Mouse (Mus musculus) liver, embryonic 11.5 days (tissue): ENCODE data around the gene Gabbr2. TPM values are rescaled to one million over a fixed set of nuclear protein-coding genes. Genes with fewer than 3 reads are reported as not detected.

ENCODE experiments used
- ATAC-seq: fragments of 200-750 bp; cut with Nextera tagmentation; replicated peaks from 2 replicates; pipeline ENCODE4 v1.8.0; 2017; ENCODE audit warnings: moderate number of reproducible peaks, mild to moderate bottlenecking, moderate TSS enrichment, moderate library complexity; ENCODE audit not compliant: low FRiP score
- DNase-seq: peaks from one replicate; pipeline ENCODE4 v3.0.0-alpha.2; 2017; ENCODE audit warnings: low spot score
- H3K27ac ChIP-seq: fragments of 300-500 bp; sonication (generic); 2 replicates; pipeline ENCODE4 v1.5.1; 2014; ENCODE audit warnings: mild to moderate bottlenecking, low read depth, low read length, control low read depth
- H3K27me3 ChIP-seq: fragments of 300-500 bp; sonication (generic); replicated peaks from 2 replicates; pipeline ENCODE4 v1.6.1; 2014; ENCODE audit warnings: low read length, mixed read lengths; ENCODE audit not compliant: control insufficient read depth, insufficient read depth
- H3K36me3 ChIP-seq: fragments of 300-500 bp; sonication (generic); 2 replicates; pipeline ENCODE4 v1.6.1; 2014; ENCODE audit warnings: mild to moderate bottlenecking, low read length, moderate library complexity, mixed read lengths; ENCODE audit not compliant: control insufficient read depth, insufficient read depth
- H3K4me1 ChIP-seq: fragments of 300-500 bp; sonication (generic); replicated peaks from 2 replicates; pipeline ENCODE4 v1.6.1; 2014; ENCODE audit warnings: low read length, mixed read lengths; ENCODE audit not compliant: control insufficient read depth, insufficient read depth
- H3K4me2 ChIP-seq: fragments of 300-500 bp; sonication (generic); 2 replicates; pipeline ENCODE4 v1.6.1; 2014; ENCODE audit warnings: mild to moderate bottlenecking, control low read depth, moderate library complexity
- H3K4me3 ChIP-seq: fragments of 300-500 bp; sonication (generic); 2 replicates; pipeline ENCODE4 v1.5.1; 2014; ENCODE audit warnings: low read depth, low read length, control low read depth
- H3K9ac ChIP-seq: fragments of 300-500 bp; sonication (generic); 2 replicates; pipeline ENCODE4 v1.6.1; 2014; ENCODE audit warnings: low read depth, low read length, control low read depth
- H3K9me3 ChIP-seq: fragments of 300-500 bp; sonication (generic); 2 replicates; pipeline ENCODE4 v1.6.1; 2016; ENCODE audit warnings: low read length, inconsistent platforms, mixed read lengths; ENCODE audit not compliant: control insufficient read depth
- WGBS: fragments of 180-500 bp; shearing (Covaris S2); extraction: QIAGEN DNeasy Blood & Tissue Kit; methylation state at CpG from one replicate; pipeline ENCODE4 v1.1.7; 2014; 5-methylcytosine and 5-hydroxymethylcytosine counted together
- polyA plus RNA-seq: library from polyadenylated mRNA; unstranded; fragments of >200 nt; fragmentation: Nextera tagmentation; extraction: Ambion mirVana; gene quantifications from 2 replicates; pipeline ENCODE4 v1.2.1, GENCODE M21; 2014

Gene Gabbr2
- polyA plus RNA-seq, 1 experiment from 2014 or later = 0.19 TPM

DNA sequence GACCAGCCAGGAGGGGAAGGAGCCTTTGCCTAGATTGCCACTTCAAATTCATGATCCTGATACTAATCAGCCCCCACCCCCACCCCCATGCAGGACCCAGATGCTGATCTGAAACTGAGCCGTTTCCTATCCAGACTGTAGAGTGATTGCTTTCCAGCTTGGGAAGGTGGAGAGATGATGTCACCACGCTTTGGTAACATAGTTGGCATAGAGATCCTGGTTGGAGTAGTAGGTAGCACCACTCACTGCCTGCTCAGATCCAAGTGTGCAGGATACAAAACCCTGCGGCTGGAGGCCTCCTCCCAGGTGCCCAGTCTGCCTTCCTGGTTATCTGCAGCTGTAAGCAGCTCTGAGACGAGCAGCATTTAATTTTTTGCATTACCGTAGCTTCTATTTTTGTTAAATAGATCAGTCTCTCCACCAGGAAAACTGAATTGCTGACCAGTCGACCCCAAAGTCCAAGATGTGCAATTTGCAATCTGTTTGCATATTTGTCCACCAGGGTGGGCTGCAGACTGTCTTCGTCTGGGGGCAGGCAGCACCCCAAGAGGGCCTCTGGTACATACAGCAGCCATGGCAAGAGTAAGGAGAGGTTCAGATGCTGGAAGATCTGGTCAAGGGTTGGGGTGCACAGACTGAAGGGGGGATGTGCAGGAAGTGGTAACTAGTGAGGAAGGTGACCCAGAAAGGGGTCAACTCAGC lies 233.2 kb downstream of the Gabbr2 start:
- H3K27me3 ChIP-seq = no peaks in the 10 kb centered on the region
- ATAC-seq = no peak
- no peaks in the 10 kb centered on the region for H3K4me1 ChIP-seq

DNA sequence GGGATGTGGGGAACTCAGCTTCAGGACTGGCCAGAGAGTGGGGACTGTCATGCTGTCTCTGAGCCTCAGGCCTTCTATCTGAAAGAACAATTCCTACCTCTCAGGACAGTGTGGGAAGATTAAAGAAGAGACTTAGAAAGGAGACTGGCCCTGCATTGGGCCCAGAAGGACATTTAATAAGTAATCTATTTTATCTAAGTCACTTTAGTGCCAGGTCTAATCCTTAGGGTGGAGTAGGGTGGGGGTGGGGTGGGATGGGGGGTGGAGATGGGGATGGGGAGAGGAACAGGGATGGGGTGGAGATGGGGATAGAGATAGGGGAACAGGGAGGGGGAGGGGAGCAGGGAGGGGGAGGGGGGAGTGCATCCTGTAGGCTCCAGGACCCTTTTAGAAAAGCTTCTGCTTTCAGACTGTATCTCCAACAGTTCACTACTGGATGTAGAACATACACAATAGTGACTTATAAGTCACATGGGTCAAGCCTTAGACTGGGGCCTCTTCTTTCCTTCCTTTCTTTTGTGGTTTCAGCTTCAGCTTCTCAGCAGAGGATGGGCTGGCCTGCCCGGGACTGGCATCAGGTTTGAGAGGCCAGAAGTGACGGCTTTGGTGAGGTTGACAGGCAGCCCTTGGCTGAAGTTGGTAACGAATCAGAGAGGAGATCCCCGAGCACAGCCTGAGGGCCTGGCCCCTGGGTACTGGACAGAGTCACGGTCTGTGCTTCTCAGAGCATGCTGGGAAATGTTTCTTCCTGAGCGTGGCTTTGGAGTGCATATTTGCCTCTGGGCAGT lies 237.1 kb downstream of the Gabbr2 start:
- H3K9ac ChIP-seq = no peak overlapping the region
- WGBS = 20% methylated on average over 6 of the region's 6 CpGs
- no peaks in the 10 kb centered on the region for H3K4me1 ChIP-seq
- no peaks in the 10 kb centered on the region for H3K27me3 ChIP-seq
- H3K4me3 ChIP-seq = no peak overlapping the region
- H3K27ac ChIP-seq = no peak overlapping the region
- no peak overlapping the region for H3K4me2 ChIP-seq
- no peaks in the 10 kb centered on the region for H3K36me3 ChIP-seq
- ATAC-seq (0 out of 2 replicates have a peak, but pooled peaks have one; percentile 20), DNase-seq (no peak)
- no peaks in the 10 kb centered on the region for H3K9me3 ChIP-seq

More for the DNA sequence above, 233.2 kb downstream of the Gabbr2 start:
- DNase-seq = no peak
- no peaks in the 10 kb centered on the region for H3K9me3 ChIP-seq
- no peak overlapping the region for H3K27ac ChIP-seq
- no peak overlapping the region for H3K9ac ChIP-seq
- no peak overlapping the region for H3K4me3 ChIP-seq
- no peaks in the 10 kb centered on the region for H3K36me3 ChIP-seq
- 63% methylated on average over 7 of the region's 7 CpGs for WGBS
- no peak overlapping the region for H3K4me2 ChIP-seq

DNA sequence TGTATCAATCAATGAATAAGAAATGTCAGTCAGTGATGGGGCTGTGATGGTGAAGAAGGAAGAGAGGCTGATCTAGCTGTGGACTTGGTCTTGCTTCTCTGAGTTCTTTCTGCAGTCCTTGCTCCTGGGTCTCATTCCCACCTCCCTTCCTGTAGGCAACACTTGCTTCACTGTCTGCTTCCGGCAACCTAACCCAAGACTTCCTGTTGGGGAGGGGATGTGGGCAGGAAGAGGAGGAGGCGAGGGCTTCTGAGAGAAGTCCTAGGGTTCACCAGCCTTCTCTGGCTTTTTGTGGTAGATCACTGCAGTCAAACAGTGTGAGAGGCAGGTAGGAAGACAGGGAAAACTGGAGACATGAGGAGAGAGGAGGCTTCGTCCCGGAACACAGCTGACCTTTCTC lies 239.4 kb downstream of the Gabbr2 start:
- Histone ChIP-seq H3K9ac (no peak overlapping the region), H3K4me2 (no peak overlapping the region), H3K9me3 (no peaks in the 10 kb centered on the region), H3K27ac (no peak overlapping the region), H3K27me3 (no peaks in the 10 kb centered on the region), H3K36me3 (no peaks in the 10 kb centered on the region), H3K4me1 (no peaks in the 10 kb centered on the region), H3K4me3 (no peak overlapping the region)
- ATAC-seq (no peak), DNase-seq (no peak)
- 49% methylated on average over 4 of the region's 4 CpGs for WGBS

DNA sequence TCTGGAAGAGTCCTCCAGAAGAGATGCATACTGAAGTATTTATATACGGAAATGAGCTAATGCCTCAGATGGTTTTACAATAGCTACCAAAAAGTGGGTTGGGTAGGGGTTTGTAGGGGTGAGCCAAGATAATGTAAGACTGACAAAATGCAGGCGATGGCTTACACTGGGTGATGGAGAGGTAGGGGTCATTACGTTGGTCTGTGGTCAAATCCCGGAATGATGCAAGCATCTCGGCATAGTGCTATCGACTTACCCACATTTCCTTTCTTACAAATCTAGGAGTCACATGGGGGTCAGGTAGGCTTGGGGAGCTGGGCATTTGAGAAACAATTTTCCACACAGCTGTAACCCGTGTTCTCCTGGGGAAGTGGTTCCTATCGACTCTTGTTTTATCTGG lies 242.7 kb downstream of the Gabbr2 start:
- Histone ChIP-seq H3K27me3 (no peaks in the 10 kb centered on the region), H3K27ac (no peak overlapping the region), H3K4me3 (no peak overlapping the region), H3K36me3 (no peaks in the 10 kb centered on the region), H3K4me1 (no peaks in the 10 kb centered on the region), H3K9ac (no peak overlapping the region), H3K9me3 (no peaks in the 10 kb centered on the region), H3K4me2 (no peak overlapping the region)
- WGBS = 66% methylated on average over 8 of the region's 8 CpGs
- no peak for ATAC-seq
- no peak for DNase-seq

DNA sequence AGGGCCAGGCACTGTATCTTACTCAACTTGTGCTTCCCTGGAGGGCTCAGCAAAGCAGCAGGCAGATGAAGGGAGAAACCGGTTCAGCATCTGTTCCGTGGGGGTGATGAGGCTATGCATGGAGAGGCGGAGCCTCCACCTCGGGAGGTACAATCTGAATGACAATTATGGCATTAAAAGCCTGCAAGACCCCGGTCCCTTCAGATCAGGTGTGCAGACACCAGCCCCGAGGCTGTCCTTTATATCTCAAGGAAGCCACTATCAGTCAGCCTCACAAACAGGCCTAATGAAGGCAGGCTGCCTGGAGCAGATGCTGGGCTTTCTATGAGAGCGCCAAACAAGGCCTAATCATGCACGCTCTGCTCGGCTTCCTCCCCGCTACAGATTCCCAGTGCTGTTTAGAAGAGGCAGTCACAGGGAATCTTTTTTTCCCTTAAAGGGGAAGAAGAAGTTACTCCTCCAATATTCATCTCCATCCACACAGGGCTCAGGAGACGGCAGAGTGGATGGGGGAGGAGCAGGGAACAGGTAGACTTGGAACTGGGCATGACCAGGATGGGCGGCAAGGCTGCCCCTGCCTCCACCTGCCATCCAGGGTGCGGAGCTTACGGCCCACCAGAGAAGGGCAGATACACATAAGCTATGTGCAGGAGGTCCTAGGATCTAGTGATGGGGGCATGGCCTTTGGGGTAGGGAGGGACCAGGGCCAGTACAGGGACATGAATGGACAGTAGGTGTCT lies 244.5 kb downstream of the Gabbr2 start:
- Histone ChIP-seq H3K27ac (no peak overlapping the region), H3K9me3 (no peaks in the 10 kb centered on the region), H3K36me3 (no peaks in the 10 kb centered on the region), H3K4me1 (no peaks in the 10 kb centered on the region), H3K9ac (no peak overlapping the region), H3K4me2 (no peak overlapping the region), H3K4me3 (no peak overlapping the region), H3K27me3 (no peaks in the 10 kb centered on the region)
- ATAC-seq = no peak
- DNase-seq = no peak
- 53% methylated on average over 14 of the region's 14 CpGs for WGBS

DNA sequence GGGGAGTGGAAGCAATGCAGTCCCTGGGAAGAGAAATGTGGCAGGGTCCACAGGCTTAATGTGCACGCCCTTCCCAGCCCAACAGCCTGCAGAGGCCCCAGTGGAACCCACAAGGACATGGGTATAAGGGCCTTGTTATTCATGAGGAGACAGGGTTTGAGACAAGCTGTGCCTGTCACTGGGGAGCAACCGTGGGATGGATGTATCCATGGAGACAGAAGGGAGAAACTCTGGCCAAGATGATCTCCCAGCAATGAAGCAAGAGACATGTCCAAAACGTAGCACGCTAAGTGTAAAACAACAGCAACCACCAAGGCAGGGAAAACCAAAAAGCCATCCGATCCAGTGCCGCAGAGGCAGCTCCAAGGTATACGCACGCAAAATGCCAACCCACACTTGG lies 246.1 kb downstream of the Gabbr2 start:
- H3K4me3 ChIP-seq = no peak overlapping the region

DNA sequence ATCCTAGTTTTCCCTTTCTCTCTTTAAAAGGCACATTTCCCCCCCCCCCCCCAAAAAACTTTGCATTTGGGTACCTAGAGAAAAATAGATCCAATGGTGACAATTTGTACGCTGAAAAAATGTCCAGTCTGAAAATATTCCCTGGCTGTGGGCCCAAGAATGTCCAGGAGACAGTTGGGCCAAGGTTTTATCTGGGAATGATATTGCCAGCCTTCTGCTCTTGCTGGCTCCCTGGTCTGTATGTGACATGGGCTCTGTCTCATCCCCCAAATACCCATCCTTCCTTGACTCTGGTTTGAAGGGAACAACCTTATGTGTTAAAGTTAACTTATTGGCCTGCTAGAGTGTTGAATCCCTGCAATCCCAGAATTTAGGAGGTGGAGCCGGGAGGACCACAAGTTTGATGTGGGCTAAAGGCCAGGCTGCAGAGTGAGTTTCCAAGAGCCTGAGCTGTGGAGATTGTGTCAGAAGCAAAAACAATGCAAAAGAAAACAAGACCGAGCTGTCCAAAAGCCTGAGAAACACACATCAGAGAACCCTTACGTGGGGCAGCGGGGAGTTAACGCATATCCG lies 247.0 kb downstream of the Gabbr2 start:
- DNase-seq (no peak), ATAC-seq (no peak)
- Histone ChIP-seq H3K9me3 (no peaks in the 10 kb centered on the region), H3K36me3 (no peaks in the 10 kb centered on the region), H3K9ac (no peak overlapping the region), H3K27me3 (no peaks in the 10 kb centered on the region), H3K27ac (no peak overlapping the region), H3K4me1 (no peaks in the 10 kb centered on the region), H3K4me3 (no peak overlapping the region), H3K4me2 (no peak overlapping the region)
- WGBS = 80% methylated on average over 7 of the region's 7 CpGs

More for the DNA sequence above, 246.1 kb downstream of the Gabbr2 start:
- Histone ChIP-seq H3K27me3 (no peaks in the 10 kb centered on the region), H3K27ac (no peak overlapping the region), H3K4me2 (no peak overlapping the region), H3K9me3 (no peaks in the 10 kb centered on the region), H3K4me1 (no peaks in the 10 kb centered on the region), H3K36me3 (no peaks in the 10 kb centered on the region), H3K9ac (no peak overlapping the region)
- DNase-seq (no peak), ATAC-seq (no peak)
- 87% methylated on average over 8 of the region's 8 CpGs for WGBS

DNA sequence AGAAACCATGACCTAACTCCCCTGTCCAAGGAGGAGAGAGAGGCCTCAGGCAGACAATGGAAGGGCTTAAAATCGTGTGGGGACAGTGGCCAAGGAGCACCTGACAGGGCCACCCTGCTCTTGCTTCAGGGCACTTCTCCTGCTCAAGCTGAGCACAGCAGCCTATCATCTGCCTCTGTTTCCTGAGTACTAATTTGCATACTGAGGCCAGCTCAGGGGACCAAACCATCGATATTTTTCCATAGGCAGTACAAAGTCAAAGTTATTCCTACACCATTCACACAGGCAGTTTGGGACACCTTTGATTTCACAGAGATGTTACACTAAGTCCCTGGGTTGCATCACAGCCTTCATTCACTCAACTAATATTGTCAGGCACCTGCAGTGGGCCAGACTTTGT lies 249.1 kb downstream of the Gabbr2 start:
- Histone ChIP-seq H3K9ac (no peak overlapping the region), H3K9me3 (no peaks in the 10 kb centered on the region), H3K36me3 (no peaks in the 10 kb centered on the region), H3K4me3 (no peak overlapping the region), H3K4me1 (no peaks in the 10 kb centered on the region), H3K27ac (no peak overlapping the region), H3K27me3 (no peaks in the 10 kb centered on the region), H3K4me2 (no peak overlapping the region)
- no peak for DNase-seq
- 16% methylated on average over 2 of the region's 2 CpGs for WGBS
- no peak for ATAC-seq
